Mouse (Mus musculus): ENCODE data around the gene Lsm4. TPM values are rescaled to one million over a fixed set of nuclear protein-coding genes. Genes with fewer than 3 reads are reported as not detected.

Gene Lsm4
- polyA plus RNA-seq, 1 experiment from 2014 or later, result 308 TPM

DNA sequence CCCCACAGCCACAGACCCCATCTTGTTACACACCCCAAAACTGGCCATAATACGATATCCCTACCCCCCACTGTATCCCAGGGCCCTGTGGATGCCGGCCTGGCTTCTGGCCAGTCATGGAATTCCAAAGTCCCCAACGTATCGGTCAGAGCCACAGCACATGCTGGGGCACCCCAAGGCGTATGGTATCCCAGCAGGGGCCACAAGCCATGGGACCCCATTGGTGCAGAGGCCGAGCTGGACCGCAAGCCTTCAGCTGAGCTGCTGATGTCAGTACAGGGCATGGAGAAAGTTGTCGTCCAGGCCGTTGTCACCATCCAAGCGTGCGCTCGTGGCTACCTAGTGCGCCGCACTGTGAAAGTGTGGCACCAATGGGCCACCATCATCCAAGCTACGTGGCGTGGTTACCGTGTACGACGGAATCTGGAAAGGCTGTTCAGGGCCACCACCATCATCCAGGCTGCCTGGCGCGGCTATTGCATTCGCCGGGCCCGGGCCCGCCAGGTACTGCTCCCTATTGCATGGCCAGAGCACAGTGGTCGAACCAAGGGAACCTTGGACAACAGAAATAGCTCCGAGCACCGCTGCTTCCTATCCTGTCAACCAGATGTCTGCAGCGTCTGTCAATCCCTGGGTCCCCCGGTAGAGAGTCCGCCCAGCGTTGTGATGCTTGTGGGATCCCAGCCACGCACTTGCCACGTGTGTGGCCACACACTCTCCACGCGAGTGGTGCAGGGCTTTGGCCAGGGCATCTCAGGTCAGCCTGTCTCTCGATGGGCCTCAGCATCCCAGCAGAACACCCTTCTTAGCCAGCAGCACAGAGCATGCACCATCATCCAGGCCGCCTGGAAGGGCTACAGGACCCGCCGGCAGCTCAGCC, 43.7 kb downstream of the Lsm4 start:
- H3K27ac ChIP-seq (ENCODE audit: low read depth, low read length), result no peak overlapping the region

GRCm38 (mm10) chr8:70718297-70718696, 45.2 kb downstream of the Lsm4 start, which contains the start of gene Gm3336:
TSS of gene Gm3336 (plus strand) at chr8:70718543.
- Histone ChIP-seq H3K4me3 (ENCODE audit: low read depth, low read length) (no peak within 1 kb of the TSS), H3K9me3 (replicated peaks; ENCODE audit: control insufficient read depth, low read length) (no peaks in the 10 kb centered on the region), H3K27ac (ENCODE audit: low read depth, low read length) (no peak within 1 kb of the TSS), H3K27me3 (ENCODE audit: control insufficient read depth, insufficient read depth, low read length) (peaks cover 20% of the 10 kb centered on the region), H3K36me3 (ENCODE audit: control insufficient read depth, insufficient read depth, low read length) (no peaks in the 10 kb centered on the region), H3K4me1 (ENCODE audit: control insufficient read depth, insufficient read depth, low read length) (no peaks in the 10 kb centered on the region), H3K4me2 (no peak within 1 kb of the TSS), H3K9ac (ENCODE audit: low read depth, low read length) (no peak within 1 kb of the TSS)
- WGBS (ENCODE audit: insufficient replicate concordance), result 4% methylated on average over 19 of the region's 19 CpGs
- no peak for ATAC-seq (replicated peaks; ENCODE audit: insufficient number of reproducible peaks, low FRiP score, low TSS enrichment)

More for the DNA sequence above, 43.7 kb downstream of the Lsm4 start:
- H3K36me3 ChIP-seq (ENCODE audit: control insufficient read depth, insufficient read depth, low read length), result no peaks in the 10 kb centered on the region
- no peaks in the 10 kb centered on the region for H3K9me3 ChIP-seq (replicated peaks; ENCODE audit: control insufficient read depth, low read length)
- no peak overlapping the region for H3K4me3 ChIP-seq (ENCODE audit: low read depth, low read length)
- H3K27me3 ChIP-seq (ENCODE audit: control insufficient read depth, insufficient read depth, low read length), result peaks cover 23% of the 10 kb centered on the region
- no peak overlapping the region for H3K4me2 ChIP-seq
- no peak for ATAC-seq (replicated peaks; ENCODE audit: insufficient number of reproducible peaks, low FRiP score, low TSS enrichment)
- H3K9ac ChIP-seq (ENCODE audit: low read depth, low read length), result no peak overlapping the region
- 75% methylated on average over 40 of the region's 40 CpGs for WGBS (ENCODE audit: insufficient replicate concordance)
- no peaks in the 10 kb centered on the region for H3K4me1 ChIP-seq (ENCODE audit: control insufficient read depth, insufficient read depth, low read length)

DNA sequence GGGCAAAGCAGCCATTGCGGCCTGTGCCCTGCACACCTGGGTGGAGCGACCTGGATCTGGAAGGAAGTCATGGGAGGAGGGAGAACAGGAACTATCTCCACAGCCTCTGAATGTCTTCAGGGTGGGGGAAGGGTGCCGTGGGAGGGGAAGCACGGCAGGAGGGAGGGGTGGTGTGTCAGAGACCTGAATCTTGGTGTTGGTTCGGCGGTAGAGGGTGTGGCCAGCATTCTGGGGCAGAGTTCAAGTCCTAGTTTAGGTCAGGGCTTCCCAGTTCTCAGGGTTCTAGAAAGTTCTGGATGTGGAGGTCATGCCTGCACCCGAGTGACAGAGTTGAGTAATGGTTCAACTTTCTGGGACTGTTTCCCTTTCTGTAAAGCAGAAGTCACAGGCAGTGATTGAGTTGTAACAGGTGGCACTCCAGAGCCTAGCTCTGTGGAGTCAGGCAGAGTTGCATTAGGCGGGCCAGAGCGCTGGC, 46.8 kb downstream of the Lsm4 start:
- Histone ChIP-seq H3K9ac (ENCODE audit: low read depth, low read length) (no peak overlapping the region), H3K4me1 (ENCODE audit: control insufficient read depth, insufficient read depth, low read length) (no peaks in the 10 kb centered on the region), H3K9me3 (replicated peaks; ENCODE audit: control insufficient read depth, low read length) (no peaks in the 10 kb centered on the region), H3K4me2 (no peak overlapping the region), H3K27me3 (ENCODE audit: control insufficient read depth, insufficient read depth, low read length) (peaks cover 20% of the 10 kb centered on the region), H3K27ac (ENCODE audit: low read depth, low read length) (no peak overlapping the region), H3K4me3 (ENCODE audit: low read depth, low read length) (no peak overlapping the region), H3K36me3 (ENCODE audit: control insufficient read depth, insufficient read depth, low read length) (no peaks in the 10 kb centered on the region)
- no peak for ATAC-seq (replicated peaks; ENCODE audit: insufficient number of reproducible peaks, low FRiP score, low TSS enrichment)
- WGBS (ENCODE audit: insufficient replicate concordance), result 50% methylated on average over 9 of the region's 9 CpGs

DNA sequence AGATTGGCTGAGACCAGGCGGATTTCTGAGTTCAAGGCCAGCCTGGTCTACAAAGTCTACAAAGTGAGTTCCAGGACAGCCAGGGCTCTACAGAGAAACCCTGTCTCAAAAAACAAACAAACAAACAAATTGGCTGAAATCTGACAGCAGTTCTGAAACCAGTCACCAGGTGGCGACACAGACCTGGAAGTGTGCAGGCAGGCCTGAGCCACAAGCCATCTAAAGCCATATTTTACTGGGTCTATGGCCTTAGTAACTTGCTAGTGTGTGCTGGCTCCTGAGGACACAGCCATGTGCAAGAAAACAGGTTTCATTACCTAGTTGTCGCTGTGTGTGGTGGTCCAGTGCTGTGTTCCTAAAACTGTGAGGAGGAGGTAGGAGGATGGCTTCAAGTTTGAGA, 47.7 kb downstream of the Lsm4 start:
- WGBS (ENCODE audit: insufficient replicate concordance), result 5% methylated on average over 3 of the region's 3 CpGs
- no peak for ATAC-seq (replicated peaks; ENCODE audit: insufficient number of reproducible peaks, low FRiP score, low TSS enrichment)
- peaks cover 24% of the 10 kb centered on the region for H3K27me3 ChIP-seq (ENCODE audit: control insufficient read depth, insufficient read depth, low read length)

GRCm38 (mm10) chr8:70721601-70722000, 48.6 kb downstream of the Lsm4 start:
- H3K4me1 ChIP-seq (ENCODE audit: control insufficient read depth, insufficient read depth, low read length), result no peaks in the 10 kb centered on the region
- WGBS (ENCODE audit: insufficient replicate concordance), result 84% methylated on average over 8 of the region's 8 CpGs
- H3K27ac ChIP-seq (ENCODE audit: low read depth, low read length), result no peak overlapping the region
- no peak overlapping the region for H3K4me3 ChIP-seq (ENCODE audit: low read depth, low read length)
- ATAC-seq (replicated peaks; ENCODE audit: insufficient number of reproducible peaks, low FRiP score, low TSS enrichment), result no peak
- no peaks in the 10 kb centered on the region for H3K36me3 ChIP-seq (ENCODE audit: control insufficient read depth, insufficient read depth, low read length)
- no peak overlapping the region for H3K9ac ChIP-seq (ENCODE audit: low read depth, low read length)
- H3K27me3 ChIP-seq (ENCODE audit: control insufficient read depth, insufficient read depth, low read length), result peaks cover 22% of the 10 kb centered on the region
- no peaks in the 10 kb centered on the region for H3K9me3 ChIP-seq (replicated peaks; ENCODE audit: control insufficient read depth, low read length)
- H3K4me2 ChIP-seq, result no peak overlapping the region

More for the DNA sequence above, 47.7 kb downstream of the Lsm4 start:
- H3K4me1 ChIP-seq (ENCODE audit: control insufficient read depth, insufficient read depth, low read length), result no peaks in the 10 kb centered on the region
- H3K9me3 ChIP-seq (replicated peaks; ENCODE audit: control insufficient read depth, low read length), result no peaks in the 10 kb centered on the region
- no peak overlapping the region for H3K27ac ChIP-seq (ENCODE audit: low read depth, low read length)
- no peaks in the 10 kb centered on the region for H3K36me3 ChIP-seq (ENCODE audit: control insufficient read depth, insufficient read depth, low read length)
- H3K4me2 ChIP-seq, result no peak overlapping the region
- H3K4me3 ChIP-seq (ENCODE audit: low read depth, low read length), result no peak overlapping the region
- H3K9ac ChIP-seq (ENCODE audit: low read depth, low read length), result no peak overlapping the region

GRCm38 (mm10) chr8:70723486-70724210, 50.6 kb downstream of the Lsm4 start, which contains the start of gene Pde4c:
TSS of gene Pde4c (plus strand) at chr8:70723720.
- H3K4me3 ChIP-seq (ENCODE audit: low read depth, low read length), result no peak within 1 kb of the TSS
- no peaks in the 10 kb centered on the region for H3K4me1 ChIP-seq (ENCODE audit: control insufficient read depth, insufficient read depth, low read length)
- peaks cover 28% of the 10 kb centered on the region for H3K27me3 ChIP-seq (ENCODE audit: control insufficient read depth, insufficient read depth, low read length)
- WGBS (ENCODE audit: insufficient replicate concordance), result 50% methylated on average over 7 of the region's 7 CpGs
- no peaks in the 10 kb centered on the region for H3K9me3 ChIP-seq (replicated peaks; ENCODE audit: control insufficient read depth, low read length)
- H3K4me2 ChIP-seq, result no peak within 1 kb of the TSS
- H3K27ac ChIP-seq (ENCODE audit: low read depth, low read length), result no peak within 1 kb of the TSS
- no peak within 1 kb of the TSS for H3K9ac ChIP-seq (ENCODE audit: low read depth, low read length)
- no peak for ATAC-seq (replicated peaks; ENCODE audit: insufficient number of reproducible peaks, low FRiP score, low TSS enrichment)
- H3K36me3 ChIP-seq (ENCODE audit: control insufficient read depth, insufficient read depth, low read length), result no peaks in the 10 kb centered on the region

DNA sequence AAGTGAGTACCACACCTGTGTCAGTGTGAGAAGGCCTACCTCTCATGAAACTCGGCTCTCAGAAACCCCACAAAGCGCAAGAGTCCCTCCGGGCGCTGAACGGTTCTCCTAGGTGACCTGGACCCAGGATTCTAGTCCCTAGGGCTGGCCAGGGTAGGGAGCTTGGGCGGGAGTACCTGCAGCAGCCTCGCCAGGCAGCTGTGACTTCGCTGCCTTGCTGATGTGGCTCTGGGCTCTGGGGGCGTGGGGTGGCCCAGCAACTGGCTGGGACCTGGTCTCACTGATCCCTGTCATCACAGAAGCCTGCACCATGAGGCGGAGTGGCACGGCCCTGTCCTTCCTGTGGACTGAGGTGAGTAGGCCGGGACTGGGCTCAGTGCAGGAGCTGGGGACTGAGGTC, 51.2 kb downstream of the Lsm4 start:
- H3K27me3 ChIP-seq (ENCODE audit: control insufficient read depth, insufficient read depth, low read length), result peaks cover 34% of the 10 kb centered on the region
- H3K36me3 ChIP-seq (ENCODE audit: control insufficient read depth, insufficient read depth, low read length), result no peaks in the 10 kb centered on the region
- no peaks in the 10 kb centered on the region for H3K9me3 ChIP-seq (replicated peaks; ENCODE audit: control insufficient read depth, low read length)
- no peaks in the 10 kb centered on the region for H3K4me1 ChIP-seq (ENCODE audit: control insufficient read depth, insufficient read depth, low read length)
- H3K9ac ChIP-seq (ENCODE audit: low read depth, low read length), result no peak overlapping the region
- WGBS (ENCODE audit: insufficient replicate concordance), result 69% methylated on average over 12 of the region's 12 CpGs
- no peak overlapping the region for H3K4me2 ChIP-seq
- H3K4me3 ChIP-seq (ENCODE audit: low read depth, low read length), result no peak overlapping the region
- no peak overlapping the region for H3K27ac ChIP-seq (ENCODE audit: low read depth, low read length)
- no peak for ATAC-seq (replicated peaks; ENCODE audit: insufficient number of reproducible peaks, low FRiP score, low TSS enrichment)

DNA sequence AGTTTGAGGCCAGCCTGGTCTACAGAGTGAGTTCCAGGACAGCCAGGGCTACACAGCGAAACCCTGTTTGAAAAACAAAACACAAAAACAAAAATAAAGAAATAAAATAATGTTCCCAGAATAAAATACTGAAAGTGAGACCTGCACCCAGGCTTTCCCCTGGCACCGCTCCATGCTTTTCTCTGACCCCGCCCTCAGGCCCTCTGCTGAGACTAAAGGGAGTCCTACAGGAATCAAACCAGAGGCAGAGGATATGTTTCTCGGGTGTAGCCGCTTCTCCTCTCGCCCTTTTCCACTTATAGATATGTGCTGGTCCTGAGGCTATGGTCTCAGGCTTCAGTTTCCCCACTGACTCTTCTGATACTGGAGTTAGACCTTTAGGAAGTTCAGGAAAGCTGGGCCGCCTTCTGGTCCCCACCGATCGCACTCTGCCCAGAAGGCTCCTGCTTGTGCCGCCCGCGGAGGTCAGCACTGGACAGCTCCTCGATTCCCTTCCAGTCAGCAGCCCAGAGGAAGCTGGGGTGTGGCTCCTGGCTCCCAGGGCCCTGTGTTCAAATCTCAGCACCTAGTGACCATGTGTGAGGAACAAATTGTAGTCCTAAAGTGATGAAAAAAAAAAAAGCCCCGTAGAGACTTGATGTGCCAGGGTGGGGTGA, 52.9 kb downstream of the Lsm4 start:
- no peaks in the 10 kb centered on the region for H3K36me3 ChIP-seq (ENCODE audit: control insufficient read depth, insufficient read depth, low read length)
- no peaks in the 10 kb centered on the region for H3K9me3 ChIP-seq (replicated peaks; ENCODE audit: control insufficient read depth, low read length)
- peaks cover 49% of the 10 kb centered on the region for H3K27me3 ChIP-seq (ENCODE audit: control insufficient read depth, insufficient read depth, low read length)
- ATAC-seq (replicated peaks; ENCODE audit: insufficient number of reproducible peaks, low FRiP score, low TSS enrichment), result no peak
- 23% methylated on average over 14 of the region's 14 CpGs for WGBS (ENCODE audit: insufficient replicate concordance)
- no peak overlapping the region for H3K4me2 ChIP-seq
- no peak overlapping the region for H3K9ac ChIP-seq (ENCODE audit: low read depth, low read length)
- no peaks in the 10 kb centered on the region for H3K4me1 ChIP-seq (ENCODE audit: control insufficient read depth, insufficient read depth, low read length)
- no peak overlapping the region for H3K27ac ChIP-seq (ENCODE audit: low read depth, low read length)
- H3K4me3 ChIP-seq (ENCODE audit: low read depth, low read length), result no peak overlapping the region

All from heart, embryonic 11.5 days (tissue).